Comparison of ENCODE assay signal across 28 mouse cellular contexts in genomic region chr12:37306956-37307466, GRCm38 (mm10).
A peak's percentile ranks its signal among the peaks of the same experiment; 100 is the strongest.
DNase-seq lines count a peak whose midpoint lies in the region; ATAC-seq lines count a peak whose summit lies in the region.
"Had no signal": no experiment of that assay in that cellular context is flagged by ENCODE, and none has a peak within 500 bp of the region (broad histone marks: within the 10 kb centered on the region; RNA-seq: fewer than 3 reads in every experiment).

No protein-coding gene starts in this region.

- no peak overlapping the region for H3K27ac ChIP-seq in kidney, embryonic 15.5 days
- no peak overlapping the region for H3K27ac ChIP-seq in liver, embryonic 12.5 days
- H3K27ac ChIP-seq: forebrain, embryonic 10.5 days; heart, embryonic 15.5 days; hindbrain, embryonic 10.5 days; hindbrain, embryonic 13.5 days had no signal

- no peak for DNase-seq in kidney, postnatal 25 days
- DNase-seq in retina, postnatal 1 day: peak; percentile 3
- DNase-seq in retina, embryonic 14.5 days (ENCODE audit: low spot score): no peak
- DNase-seq in embryo, embryonic 11 days: peak; percentile 7
- DNase-seq in mesoderm, embryonic 11.5 days (ENCODE audit: low read depth, low spot score): peak; percentile 37
- DNase-seq in layer of hippocampus, adult 8-10 months (ENCODE audit: low spot score in 2 of 2): no peak
- DNase-seq: adrenal gland, adult 8-10 months; adrenal gland, postnatal 25 days; cerebellum, adult 11-12 months; cerebellum, adult 8-10 months; cerebellum, postnatal 10 days; cerebellum, postnatal 36 days; forebrain, postnatal 0 days; gastrocnemius, postnatal 25 days; heart, adult 18-20 months; heart, postnatal 10 days; heart, postnatal 36 days had no signal

- no peaks in the 10 kb centered on the region for H3K36me3 ChIP-seq in kidney, embryonic 15.5 days
- no peaks in the 10 kb centered on the region for H3K36me3 ChIP-seq in liver, embryonic 12.5 days
- H3K36me3 ChIP-seq: forebrain, embryonic 10.5 days; heart, embryonic 12.5 days; heart, embryonic 15.5 days; hindbrain, embryonic 10.5 days; hindbrain, embryonic 13.5 days had no signal

- H3K27me3 ChIP-seq in kidney, embryonic 15.5 days: no peaks in the 10 kb centered on the region
- H3K27me3 ChIP-seq in liver, embryonic 12.5 days (replicated peaks): no peaks in the 10 kb centered on the region
- H3K27me3 ChIP-seq: heart, embryonic 12.5 days; heart, embryonic 15.5 days; hindbrain, embryonic 13.5 days had no signal

- no peak overlapping the region for H3K4me2 ChIP-seq in kidney, embryonic 15.5 days
- no peak overlapping the region for H3K4me2 ChIP-seq in liver, embryonic 12.5 days
- H3K4me2 ChIP-seq: heart, embryonic 12.5 days; heart, embryonic 15.5 days; hindbrain, embryonic 13.5 days had no signal

- no peak overlapping the region for H3K9ac ChIP-seq in kidney, embryonic 15.5 days
- H3K9ac ChIP-seq in liver, embryonic 12.5 days: no peak overlapping the region
- H3K9ac ChIP-seq: forebrain, postnatal 0 days; heart, embryonic 12.5 days; heart, embryonic 15.5 days; hindbrain, embryonic 13.5 days had no signal

- WGBS in kidney, embryonic 15.5 days: 11% methylated on average over 1 of the region's 1 CpGs
- WGBS in liver, embryonic 12.5 days (ENCODE audit: insufficient replicate concordance): 67% methylated on average over 1 of the region's 1 CpGs

- no peak overlapping the region for H3K4me3 ChIP-seq in kidney, embryonic 15.5 days (replicated peaks)
- H3K4me3 ChIP-seq in liver, embryonic 12.5 days: no peak overlapping the region
- H3K4me3 ChIP-seq: forebrain, embryonic 10.5 days; heart, embryonic 12.5 days; heart, embryonic 15.5 days; hindbrain, embryonic 10.5 days; hindbrain, embryonic 13.5 days had no signal

- H3K9me3 ChIP-seq in kidney, embryonic 15.5 days (replicated peaks): no peaks in the 10 kb centered on the region
- H3K9me3 ChIP-seq in liver, embryonic 12.5 days (replicated peaks): no peaks in the 10 kb centered on the region
- H3K9me3 ChIP-seq: forebrain, embryonic 10.5 days; heart, embryonic 12.5 days; heart, embryonic 15.5 days; hindbrain, embryonic 10.5 days; hindbrain, embryonic 13.5 days had no signal

- ATAC-seq in kidney, embryonic 15.5 days (replicated peaks; ENCODE audit: low FRiP score): peak; percentile 73
- no peak for ATAC-seq in liver, embryonic 12.5 days
- ATAC-seq: activated CD4-positive, CD25-positive, alpha-beta regulatory T cell, adult 4 months; CD4-positive, CD25-positive, alpha-beta regulatory T cell, adult 4 months; forebrain, embryonic 14.5 days; forebrain, postnatal 0 days; hindbrain, embryonic 16.5 days had no signal

- H3K4me1 ChIP-seq in kidney, embryonic 15.5 days: no peaks in the 10 kb centered on the region
- no peaks in the 10 kb centered on the region for H3K4me1 ChIP-seq in liver, embryonic 12.5 days
- H3K4me1 ChIP-seq: forebrain, embryonic 10.5 days; heart, embryonic 12.5 days; heart, embryonic 15.5 days; hindbrain, embryonic 10.5 days; hindbrain, embryonic 13.5 days had no signal

Comparison
In these comparisons a context has a peak if more than half of its experiments do, and no peak if none do; other contexts are left out.
1. DNase-seq: peak in retina, postnatal 1 day (single experiment), embryo, embryonic 11 days (single experiment) and mesoderm, embryonic 11.5 days (single experiment); none in kidney, postnatal 25 days (0 of 2), retina, embryonic 14.5 days (single experiment) and layer of hippocampus, adult 8-10 months (0 of 2).